Mouse (Mus musculus): ENCODE measurements around the gene Epop. TPM values are rescaled to one million over a fixed set of nuclear protein-coding genes. Genes with fewer than 3 reads are reported as not detected.

The Epop gene
- polyA plus RNA-seq, 1 experiment: 3.3 TPM

DNA sequence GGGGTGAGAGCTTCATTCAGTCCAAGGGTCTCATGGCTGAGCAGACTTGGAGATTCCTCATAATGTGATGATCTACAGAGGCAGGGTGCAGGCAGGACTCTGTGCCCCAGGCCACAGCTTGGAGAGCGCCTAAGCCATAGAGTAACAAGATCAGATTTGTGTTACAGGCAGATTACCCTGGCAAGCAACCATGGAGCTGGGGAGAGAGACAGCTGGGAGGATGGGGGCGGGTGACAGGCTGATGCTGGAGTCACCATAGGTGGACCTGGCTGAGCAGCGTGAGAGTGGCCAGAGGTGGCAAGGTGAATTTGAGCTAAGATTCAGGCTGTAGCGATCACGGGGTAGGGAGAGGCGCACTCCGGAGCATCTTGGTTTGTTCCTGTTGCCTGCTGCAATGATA, 38.7 kb upstream of the Epop start:
- Histone ChIP-seq H3K4me2 (ENCODE audit: low read depth) (no peak overlapping the region), H3K4me3 (no peak overlapping the region), H3K36me3 (ENCODE audit: control insufficient read depth, insufficient read depth) (peaks cover 8% of the 10 kb centered on the region), H3ac (ENCODE audit: control insufficient read depth, insufficient read length) (no peak overlapping the region), H3K79me2 (ENCODE audit: control insufficient read depth, insufficient read depth) (peaks cover 12% of the 10 kb centered on the region), H3K27me3 (ENCODE audit: control insufficient read depth, insufficient read depth, insufficient read length) (no peaks in the 10 kb centered on the region)
- TF ChIP-seq MYOD1 (IDR thresholded peaks at IDR 0.05; ENCODE audit: control insufficient read depth in 1 of 3, insufficient read length in 2 of 3, low read depth in 2 of 3): no peak
- TF ChIP-seq MAX (IDR thresholded peaks at IDR 0.05; ENCODE audit: low read depth): no peak
- no peak for TF ChIP-seq REST (IDR thresholded peaks at IDR 0.05; ENCODE audit: insufficient read depth, insufficient read length)
- TF ChIP-seq E2F4 (IDR thresholded peaks at IDR 0.05; ENCODE audit: insufficient read depth): no peak
- no peak for TF ChIP-seq SRF (IDR thresholded peaks at IDR 0.05; ENCODE audit: control insufficient read depth, insufficient read length, low read depth)
- TF ChIP-seq POLR2A (IDR thresholded peaks at IDR 0.05; ENCODE audit: insufficient read length, low read depth): no peak
- no peak for TF ChIP-seq MYOG (IDR thresholded peaks at IDR 0.05; ENCODE audit: control insufficient read depth in 1 of 3, insufficient read depth in 1 of 3, insufficient read length in 2 of 3, low read depth in 2 of 3)
- TF ChIP-seq POLR2AphosphoS2 (IDR thresholded peaks at IDR 0.05; ENCODE audit: insufficient read length, low read depth): no peak

DNA sequence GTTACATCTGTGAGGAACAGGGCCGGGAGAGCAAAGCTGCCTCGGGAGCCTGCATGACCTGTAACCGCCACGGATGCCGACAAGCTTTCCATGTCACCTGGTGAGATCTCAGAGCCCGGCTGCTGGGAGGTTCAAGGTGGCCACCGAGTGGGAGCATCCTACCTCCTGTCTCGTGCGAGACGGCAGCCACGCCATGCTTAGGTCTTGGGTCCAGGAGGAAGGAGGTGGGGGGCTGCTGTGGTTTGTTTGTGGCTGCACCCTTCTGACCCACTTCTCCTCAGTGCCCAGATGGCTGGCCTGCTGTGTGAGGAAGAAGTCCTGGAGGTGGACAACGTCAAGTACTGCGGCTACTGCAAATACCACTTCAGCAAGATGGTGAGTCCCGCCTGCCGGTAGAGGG, 37.3 kb upstream of the Epop start:
- Histone ChIP-seq H3ac (ENCODE audit: control insufficient read depth, insufficient read length) (no peak overlapping the region), H3K36me3 (ENCODE audit: control insufficient read depth, insufficient read depth) (peaks cover 4% of the 10 kb centered on the region), H3K4me2 (ENCODE audit: low read depth) (no peak overlapping the region), H3K79me2 (ENCODE audit: control insufficient read depth, insufficient read depth) (peaks cover 12% of the 10 kb centered on the region), H3K27me3 (ENCODE audit: control insufficient read depth, insufficient read depth, insufficient read length) (no peaks in the 10 kb centered on the region), H3K4me3 (no peak overlapping the region)
- no peak for TF ChIP-seq TCF12 (IDR thresholded peaks at IDR 0.05; ENCODE audit: insufficient read depth, poor library complexity, severe bottlenecking)
- TF ChIP-seq SRF (IDR thresholded peaks at IDR 0.05; ENCODE audit: control insufficient read depth, insufficient read length, low read depth): no peak
- TF ChIP-seq MYOG (IDR thresholded peaks at IDR 0.05; ENCODE audit: control insufficient read depth in 1 of 3, insufficient read depth in 1 of 3, insufficient read length in 2 of 3, low read depth in 2 of 3): no peak
- TF ChIP-seq MYOD1 (IDR thresholded peaks at IDR 0.05; ENCODE audit: control insufficient read depth in 1 of 3, insufficient read length in 2 of 3, low read depth in 2 of 3): no peak
- no peak for TF ChIP-seq REST (IDR thresholded peaks at IDR 0.05; ENCODE audit: insufficient read depth, insufficient read length)
- no peak for TF ChIP-seq CEBPB (IDR thresholded peaks at IDR 0.05; ENCODE audit: insufficient read depth, poor library complexity, severe bottlenecking)
- no peak for TF ChIP-seq E2F4 (IDR thresholded peaks at IDR 0.05; ENCODE audit: insufficient read depth)
- TF ChIP-seq POLR2AphosphoS2 (IDR thresholded peaks at IDR 0.05; ENCODE audit: insufficient read length, low read depth): no peak
- no peak for TF ChIP-seq MAX (IDR thresholded peaks at IDR 0.05; ENCODE audit: low read depth)
- TF ChIP-seq POLR2A (IDR thresholded peaks at IDR 0.05; ENCODE audit: insufficient read length, low read depth): no peak
- no peak for TF ChIP-seq TCF3 (IDR thresholded peaks at IDR 0.05; ENCODE audit: insufficient read length, low read depth)
- no peak for TF ChIP-seq USF1 (IDR thresholded peaks at IDR 0.05; ENCODE audit: low read depth)

GRCm38 (mm10) chr11:97666221-97666620, 36.7 kb upstream of the Epop start:
- Histone ChIP-seq H3K4me3 (no peak overlapping the region), H3K79me2 (ENCODE audit: control insufficient read depth, insufficient read depth) (peaks cover 12% of the 10 kb centered on the region), H3K36me3 (ENCODE audit: control insufficient read depth, insufficient read depth) (peaks cover under 1% of the 10 kb centered on the region), H3K27me3 (ENCODE audit: control insufficient read depth, insufficient read depth, insufficient read length) (no peaks in the 10 kb centered on the region), H3K4me2 (ENCODE audit: low read depth) (no peak overlapping the region), H3ac (ENCODE audit: control insufficient read depth, insufficient read length) (no peak overlapping the region)
- TF ChIP-seq TCF12 (IDR thresholded peaks at IDR 0.05; ENCODE audit: insufficient read depth, poor library complexity, severe bottlenecking) (no peak), POLR2AphosphoS2 (IDR thresholded peaks at IDR 0.05; ENCODE audit: insufficient read length, low read depth) (no peak), MYOG (IDR thresholded peaks at IDR 0.05; ENCODE audit: control insufficient read depth in 1 of 3, insufficient read depth in 1 of 3, insufficient read length in 2 of 3, low read depth in 2 of 3) (no peak), REST (IDR thresholded peaks at IDR 0.05; ENCODE audit: insufficient read depth, insufficient read length) (no peak), E2F4 (IDR thresholded peaks at IDR 0.05; ENCODE audit: insufficient read depth) (no peak), USF1 (IDR thresholded peaks at IDR 0.05; ENCODE audit: low read depth) (no peak), SRF (IDR thresholded peaks at IDR 0.05; ENCODE audit: control insufficient read depth, insufficient read length, low read depth) (no peak), TCF3 (IDR thresholded peaks at IDR 0.05; ENCODE audit: insufficient read length, low read depth) (no peak), CEBPB (IDR thresholded peaks at IDR 0.05; ENCODE audit: insufficient read depth, poor library complexity, severe bottlenecking) (no peak), MYOD1 (IDR thresholded peaks at IDR 0.05; ENCODE audit: control insufficient read depth in 1 of 3, insufficient read length in 2 of 3, low read depth in 2 of 3) (no peak), MAX (IDR thresholded peaks at IDR 0.05; ENCODE audit: low read depth) (no peak), POLR2A (IDR thresholded peaks at IDR 0.05; ENCODE audit: insufficient read length, low read depth) (no peak)

- Histone ChIP-seq H3K36me3 (ENCODE audit: control insufficient read depth, insufficient read depth) (no peaks in the 10 kb centered on the region), H3K27me3 (ENCODE audit: control insufficient read depth, insufficient read depth, insufficient read length) (no peaks in the 10 kb centered on the region), H3K4me2 (ENCODE audit: low read depth) (no peak overlapping the region), H3ac (ENCODE audit: control insufficient read depth, insufficient read length) (no peak overlapping the region), H3K4me3 (no peak overlapping the region), H3K79me2 (ENCODE audit: control insufficient read depth, insufficient read depth) (peaks cover 12% of the 10 kb centered on the region)
- no peak for TF ChIP-seq MYOD1 (IDR thresholded peaks at IDR 0.05; ENCODE audit: control insufficient read depth in 1 of 3, insufficient read length in 2 of 3, low read depth in 2 of 3)
- TF ChIP-seq POLR2A (IDR thresholded peaks at IDR 0.05; ENCODE audit: insufficient read length, low read depth): no peak
- no peak for TF ChIP-seq TCF12 (IDR thresholded peaks at IDR 0.05; ENCODE audit: insufficient read depth, poor library complexity, severe bottlenecking)
- no peak for TF ChIP-seq SRF (IDR thresholded peaks at IDR 0.05; ENCODE audit: control insufficient read depth, insufficient read length, low read depth)
- TF ChIP-seq MYOG (IDR thresholded peaks at IDR 0.05; ENCODE audit: control insufficient read depth in 1 of 3, insufficient read depth in 1 of 3, insufficient read length in 2 of 3, low read depth in 2 of 3): no peak
- TF ChIP-seq TCF3 (IDR thresholded peaks at IDR 0.05; ENCODE audit: insufficient read length, low read depth): no peak
- TF ChIP-seq CEBPB (IDR thresholded peaks at IDR 0.05; ENCODE audit: insufficient read depth, poor library complexity, severe bottlenecking): no peak
- TF ChIP-seq USF1 (IDR thresholded peaks at IDR 0.05; ENCODE audit: low read depth): no peak
- TF ChIP-seq REST (IDR thresholded peaks at IDR 0.05; ENCODE audit: insufficient read depth, insufficient read length): no peak
- TF ChIP-seq POLR2AphosphoS2 (IDR thresholded peaks at IDR 0.05; ENCODE audit: insufficient read length, low read depth): no peak
- no peak for TF ChIP-seq MAX (IDR thresholded peaks at IDR 0.05; ENCODE audit: low read depth)
- TF ChIP-seq E2F4 (IDR thresholded peaks at IDR 0.05; ENCODE audit: insufficient read depth): no peak
Observed at GRCm38 (mm10) chr11:97665431-97665830, 35.9 kb upstream of the Epop start.
